Mouse (Mus musculus) liver, embryonic 14 days (tissue): ENCODE data around the gene Dhx15. TPM values are rescaled to one million over a fixed set of nuclear protein-coding genes. Genes with fewer than 3 reads are reported as not detected.

Source experiments
- polyA plus RNA-seq: library from polyadenylated mRNA; depleted of rRNA; stranded (reverse); fragments of >200 nt; gene quantifications from 2 replicates; pipeline ENCODE4 v1.2.3, GENCODE M21; 2012; rRNA removed

Gene Dhx15
- polyA plus RNA-seq = 63.4 and 72.4 TPM in 2 replicates

DNA sequence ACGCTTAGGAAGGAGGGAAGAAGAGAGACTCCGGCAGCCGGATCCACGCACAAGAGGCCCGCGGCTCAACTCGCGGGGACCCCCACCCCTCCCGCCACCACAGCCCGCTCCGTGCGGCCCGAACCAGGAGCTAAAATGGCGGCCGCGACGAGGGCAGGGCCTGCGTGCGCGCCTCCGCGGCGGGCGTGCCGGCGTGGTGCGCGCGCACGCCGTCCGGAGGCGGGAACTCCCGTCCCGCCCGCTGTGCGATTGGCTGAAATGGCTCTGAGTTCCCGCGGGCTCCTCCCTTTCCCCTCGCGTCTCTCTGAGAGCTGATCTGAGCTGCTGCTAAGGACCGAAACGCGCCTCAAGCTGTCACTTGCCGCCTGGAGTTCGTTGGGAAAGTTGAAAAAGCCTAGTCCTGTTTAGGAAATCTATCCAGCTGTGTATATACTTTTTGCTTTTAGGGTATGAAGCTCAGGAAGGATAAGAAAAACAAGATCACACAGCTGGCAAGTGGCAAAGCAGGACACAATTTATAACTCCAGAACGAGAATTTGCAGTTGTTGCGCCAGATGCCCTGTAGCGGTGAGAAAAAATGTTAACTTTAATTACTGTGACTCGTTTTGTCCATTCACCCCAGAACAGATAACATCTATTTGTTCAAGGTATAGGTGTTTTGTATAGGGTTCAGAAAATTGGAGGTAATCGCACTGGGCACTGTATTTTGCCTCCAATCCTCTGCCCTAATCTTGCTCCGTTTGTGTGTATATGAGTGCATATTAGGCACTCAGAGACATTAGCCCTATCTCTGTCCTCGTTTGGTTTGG, at the start of gene Dhx15:
Gene Dhx15 (minus strand): TSS at position 144 of the 809 bp plus-strand sequence.

Other genes with a start within 250 kb of the Dhx15 start
- 2.2 and 2.8 TPM in 2 replicates for gene Sod3, start 173.3 kb upstream of the Dhx15 start, polyA plus RNA-seq